Mouse (Mus musculus): ENCODE results near the gene Macrod2.

GRCm38 (mm10) chr2:140669081-140669480, 274.0 kb downstream of the Macrod2 start:
- no peak for TF ChIP-seq CTCF (IDR thresholded peaks at IDR 0.05; ENCODE audit: control insufficient read depth, insufficient read depth, insufficient read length)
- no peak for TF ChIP-seq MYOG (IDR thresholded peaks at IDR 0.05; ENCODE audit: control insufficient read depth, extremely low read depth, insufficient read length)
- no peak for TF ChIP-seq USF1 (IDR thresholded peaks at IDR 0.05; ENCODE audit: low read depth)
- no peak for TF ChIP-seq MYOD1 (IDR thresholded peaks at IDR 0.05; ENCODE audit: control insufficient read depth, insufficient read length, low read depth)
- TF ChIP-seq CEBPB (IDR thresholded peaks at IDR 0.05; ENCODE audit: low read depth), result no peak

Data from C2C12 (cell line).